Mouse (Mus musculus) embryonic fibroblast, embryonic 13.5 days (primary cell): Measurements from ENCODE around the gene Gm20388.

Experiments used
- CTCF ChIP-seq: IDR thresholded peaks from 2 replicates; pipeline ENCODE4 v1.5.1; 2011; ENCODE audit warnings: mild to moderate bottlenecking, control low read depth, low read length, moderate library complexity, borderline replicate concordance; ENCODE audit not compliant: insufficient read depth
- POLR2A ChIP-seq: IDR thresholded peaks from 2 replicates; pipeline ENCODE4 v1.6.1; 2011; ENCODE audit warnings: low read depth, mild to moderate bottlenecking, control low read depth, low read length, moderate library complexity

- TF ChIP-seq POLR2A (no peak), CTCF (no peak)
Measured at GRCm38 (mm10) chr8:121654966-121655494, 1744.4 kb downstream of the Gm20388 start.
